Mouse (Mus musculus) embryonic facial prominence, embryonic 12.5 days (tissue): ENCODE results near the gene AL731706.2. TPM values are rescaled to one million over a fixed set of nuclear protein-coding genes. Genes with fewer than 3 reads are reported as not detected.
"Not testable (repeated sequence)": the region's sequence is repeated elsewhere in the genome, so short reads cannot be mapped to it uniquely, and the experiment has no call there.

Experiments used
- ATAC-seq: fragments of 200-750 bp; cut with Nextera tagmentation; 2 replicates; pipeline ENCODE4 v1.8.0; 2017; ENCODE audit not compliant: insufficient number of reproducible peaks, insufficient read depth, low FRiP score, low TSS enrichment
- H3K27ac ChIP-seq: fragments of 300-500 bp; sonication (generic); 2 replicates; pipeline ENCODE4 v1.5.1; 2016; ENCODE audit warnings: mild to moderate bottlenecking
- H3K27me3 ChIP-seq: fragments of 300-500 bp; sonication (generic); 2 replicates; pipeline ENCODE4 v1.6.1; 2016; ENCODE audit warnings: mild to moderate bottlenecking, moderate library complexity
- H3K36me3 ChIP-seq: fragments of 300-500 bp; sonication (generic); 2 replicates; pipeline ENCODE4 v1.6.1; 2016; ENCODE audit warnings: mild to moderate bottlenecking
- H3K4me1 ChIP-seq: fragments of 300-500 bp; sonication (generic); 2 replicates; pipeline ENCODE4 v1.6.1; 2016
- H3K4me2 ChIP-seq: fragments of 300-500 bp; sonication (generic); replicated peaks from 2 replicates; pipeline ENCODE4 v1.6.1; 2016; ENCODE audit warnings: mild to moderate bottlenecking, moderate library complexity
- H3K4me3 ChIP-seq: fragments of 300-500 bp; sonication (generic); 2 replicates; pipeline ENCODE4 v1.5.1; 2016; ENCODE audit warnings: mild to moderate bottlenecking
- H3K9ac ChIP-seq: fragments of 300-500 bp; sonication (generic); 2 replicates; pipeline ENCODE4 v1.6.1; 2016; ENCODE audit warnings: mild to moderate bottlenecking, moderate library complexity
- H3K9me3 ChIP-seq: fragments of 300-500 bp; sonication (generic); 2 replicates; pipeline ENCODE4 v1.6.1; 2016; ENCODE audit warnings: mild to moderate bottlenecking, moderate library complexity
- WGBS: fragments of 180-500 bp; shearing (Covaris S2); methylation state at CpG from one replicate; pipeline ENCODE4 v1.1.7; 2016; 5-methylcytosine and 5-hydroxymethylcytosine counted together
- polyA plus RNA-seq: library from polyadenylated mRNA; unstranded; fragments of >200 nt; fragmentation: Nextera tagmentation; extraction: Ambion mirVana; gene quantifications from 2 replicates; pipeline ENCODE4 v1.2.1, GENCODE M21; 2016

Gene AL731706.2
- polyA plus RNA-seq, 1 experiment from 2014 or later, result 18.4 TPM

GRCm38 (mm10) chr2:136891068-136891950 is 5.8 kb upstream of the AL731706.2 start, which contains the start of the genes Slx4ip, AL731706.1 and Mkks:
Slx4ip (plus strand) TSS chr2:136891218.
AL731706.1 (minus strand) TSS chr2:136891389.
Mkks (minus strand) TSS chr2:136891389.
- Histone ChIP-seq H3K4me3 (peak within 1 kb of the TSS; percentile 87), H3K36me3 (no peaks in the 10 kb centered on the region), H3K9ac (peak within 1 kb of the TSS; percentile 66), H3K4me2 (peak within 1 kb of the TSS; percentile 52), H3K9me3 (no peaks in the 10 kb centered on the region), H3K27me3 (no peaks in the 10 kb centered on the region), H3K4me1 (peaks cover 3% of the 10 kb centered on the region; the same call in 1 of the 2 replicates), H3K27ac (peak within 1 kb of the TSS; percentile 84)
- under 1% methylated on average over 49 of the region's 49 CpGs for WGBS
- peak; percentile 100 for ATAC-seq

- not testable (repeated sequence) for H3K9me3 ChIP-seq, H3K36me3 ChIP-seq, H3K27me3 ChIP-seq, H3K4me1 ChIP-seq
- WGBS, result 6% methylated on average over 15 of the region's 15 CpGs
- H3K4me3 ChIP-seq, result peak overlapping the region; percentile 87
- peak overlapping the region; percentile 45 for H3K4me2 ChIP-seq
- ATAC-seq, result peak; percentile 72
- peak overlapping the region; percentile 84 for H3K27ac ChIP-seq
- H3K9ac ChIP-seq, result peak overlapping the region; percentile 66
These were observed 5.2 kb upstream of the AL731706.2 start for GRCm38 (mm10) chr2:136890716-136891067.

GRCm38 (mm10) chr2:136886846-136887245 is 1.4 kb upstream of the AL731706.2 start:
- ATAC-seq, result no peak

GRCm38 (mm10) chr2:136854543-136855388 is 30.7 kb downstream of the AL731706.2 start:
- Histone ChIP-seq H3K9me3 (no peaks in the 10 kb centered on the region), H3K36me3 (no peaks in the 10 kb centered on the region), H3K4me2 (no peak overlapping the region), H3K27ac (no peak overlapping the region), H3K9ac (no peak overlapping the region), H3K4me3 (no peak overlapping the region), H3K4me1 (peaks cover 12% of the 10 kb centered on the region; the same call in 1 of the 2 replicates), H3K27me3 (no peaks in the 10 kb centered on the region)
- ATAC-seq, result no peak
- WGBS, result 38% methylated on average over 5 of the region's 5 CpGs

More at GRCm38 (mm10) chr2:136886846-136887245, 1.4 kb upstream of the AL731706.2 start:
- no peak overlapping the region for H3K27ac ChIP-seq
- H3K36me3 ChIP-seq, result 0 out of 2 replicates have a peak, but pooled peaks cover 5% of the 10 kb centered on the region
- no peaks in the 10 kb centered on the region for H3K9me3 ChIP-seq
- H3K4me2 ChIP-seq, result no peak overlapping the region
- H3K27me3 ChIP-seq, result no peaks in the 10 kb centered on the region
- peaks cover 3% of the 10 kb centered on the region; the same call in 1 of the 2 replicates for H3K4me1 ChIP-seq
- WGBS, result 67% methylated on average over 4 of the region's 4 CpGs
- no peak overlapping the region for H3K9ac ChIP-seq
- no peak overlapping the region for H3K4me3 ChIP-seq

GRCm38 (mm10) chr2:136850366-136850765 is 35.1 kb downstream of the AL731706.2 start:
- ATAC-seq, result no peak
- Histone ChIP-seq H3K36me3 (no peaks in the 10 kb centered on the region), H3K4me1 (peaks cover 10% of the 10 kb centered on the region; the same call in 1 of the 2 replicates), H3K9ac (no peak overlapping the region), H3K27me3 (no peaks in the 10 kb centered on the region), H3K27ac (no peak overlapping the region), H3K4me2 (no peak overlapping the region), H3K9me3 (no peaks in the 10 kb centered on the region), H3K4me3 (no peak overlapping the region)
- 72% methylated on average over 3 of the region's 3 CpGs for WGBS

- WGBS, result 52% methylated on average over 1 of the region's 1 CpGs
- Histone ChIP-seq H3K4me2 (no peak overlapping the region), H3K27me3 (no peaks in the 10 kb centered on the region), H3K27ac (no peak overlapping the region), H3K4me3 (no peak overlapping the region), H3K9ac (no peak overlapping the region), H3K36me3 (no peaks in the 10 kb centered on the region), H3K9me3 (no peaks in the 10 kb centered on the region), H3K4me1 (no peaks in the 10 kb centered on the region)
- ATAC-seq, result no peak
These were observed 47.5 kb downstream of the AL731706.2 start for GRCm38 (mm10) chr2:136837994-136838393.

GRCm38 (mm10) chr2:136835882-136836281 is 49.6 kb downstream of the AL731706.2 start:
- H3K4me2 ChIP-seq, result no peak overlapping the region
- 61% methylated on average over 3 of the region's 3 CpGs for WGBS
- H3K27ac ChIP-seq, result no peak overlapping the region
- no peaks in the 10 kb centered on the region for H3K27me3 ChIP-seq
- H3K9me3 ChIP-seq, result no peaks in the 10 kb centered on the region
- H3K9ac ChIP-seq, result no peak overlapping the region
- ATAC-seq, result no peak
- H3K4me3 ChIP-seq, result no peak overlapping the region
- no peaks in the 10 kb centered on the region for H3K36me3 ChIP-seq
- no peaks in the 10 kb centered on the region for H3K4me1 ChIP-seq

Other genes starting within 250 kb of the AL731706.2 start
- 7.3 and 11.0 TPM in 2 replicates for gene Snap25, start 172.2 kb downstream of the AL731706.2 start, polyA plus RNA-seq
- 9.0 and 9.5 TPM in 2 replicates for gene Slx4ip, start 5.5 kb upstream of the AL731706.2 start, polyA plus RNA-seq
- gene AL731706.1, start 5.7 kb upstream of the AL731706.2 start, polyA plus RNA-seq, result 27.0 and 31.7 TPM in 2 replicates
- gene Mkks, start 5.7 kb upstream of the AL731706.2 start, polyA plus RNA-seq, result 13.0 and 16.0 TPM in 2 replicates
- gene Jag1, start 231.0 kb upstream of the AL731706.2 start, polyA plus RNA-seq, result 30.3 and 31.9 TPM in 2 replicates